Mouse (Mus musculus): ENCODE results near the gene Acot4. TPM values are rescaled to one million over a fixed set of nuclear protein-coding genes. Genes with fewer than 3 reads are reported as not detected.
"Not testable (repeated sequence)": the region's sequence is repeated elsewhere in the genome, so short reads cannot be mapped to it uniquely, and the experiment has no call there.

Gene Acot4
- polyA plus RNA-seq, 1 experiment from 2014 or later = 0.33 TPM

GRCm38 (mm10) chr12:84034108-84034507 is 4.1 kb upstream of the Acot4 start:
- no peak overlapping the region for H3K4me3 ChIP-seq (ENCODE audit: low read depth, low read length)
- no peaks in the 10 kb centered on the region for H3K36me3 ChIP-seq (ENCODE audit: control insufficient read depth, insufficient read depth, low read length)
- ATAC-seq (ENCODE audit: insufficient number of reproducible peaks, insufficient read depth, low FRiP score, low read depth) = no peak
- WGBS = 30% methylated on average over 4 of the region's 4 CpGs
- no peaks in the 10 kb centered on the region for H3K27me3 ChIP-seq (ENCODE audit: control insufficient read depth, insufficient read depth, low read length)
- no peak overlapping the region for H3K27ac ChIP-seq (ENCODE audit: low read length)
- H3K4me1 ChIP-seq (ENCODE audit: control insufficient read depth, insufficient read depth, low read length) = no peaks in the 10 kb centered on the region
- H3K9ac ChIP-seq (replicated peaks; ENCODE audit: low read depth, low read length) = no peak overlapping the region
- H3K9me3 ChIP-seq (ENCODE audit: control insufficient read depth, low read depth, low read length) = no peaks in the 10 kb centered on the region
- H3K4me2 ChIP-seq (replicated peaks; ENCODE audit: low read depth, low read length) = no peak overlapping the region

DNA sequence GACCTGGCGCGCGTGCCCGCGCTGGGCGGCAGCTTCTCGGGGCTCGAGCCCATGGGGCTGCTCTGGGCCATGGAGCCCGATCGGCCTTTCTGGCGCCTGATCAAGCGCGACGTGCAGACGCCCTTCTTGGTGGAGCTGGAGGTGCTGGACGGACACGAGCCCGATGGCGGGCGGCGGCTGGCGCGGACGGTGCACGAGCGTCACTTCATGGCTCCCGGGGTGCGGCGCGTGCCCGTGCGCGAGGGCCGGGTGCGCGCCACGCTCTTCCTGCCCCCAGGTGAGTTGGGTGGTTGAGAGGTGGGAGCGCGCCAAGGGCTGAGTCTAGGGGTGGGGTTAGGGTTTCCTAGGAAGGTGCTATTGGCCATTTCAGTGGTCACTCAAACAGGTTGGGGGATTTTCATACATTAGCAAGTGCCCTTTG is 522 bp downstream of the Acot4 start, which contains the start of gene Gm49366:
Gm49366 (plus strand) TSS at position 245 of the 421 bp plus-strand sequence.
- WGBS = 2% methylated on average over 39 of the region's 39 CpGs
- Histone ChIP-seq H3K4me3 (ENCODE audit: low read depth, low read length) (peak within 1 kb of the TSS; percentile 42), H3K4me2 (replicated peaks; ENCODE audit: low read depth, low read length) (peak within 1 kb of the TSS; percentile 60), H3K9ac (replicated peaks; ENCODE audit: low read depth, low read length) (peak within 1 kb of the TSS; percentile 28; the same call in 1 of the 2 replicates)
- not testable (repeated sequence) for H3K36me3 ChIP-seq (ENCODE audit: control insufficient read depth, insufficient read depth, low read length); H3K9me3 ChIP-seq (ENCODE audit: control insufficient read depth, low read depth, low read length); H3K4me1 ChIP-seq (ENCODE audit: control insufficient read depth, insufficient read depth, low read length); H3K27ac ChIP-seq (ENCODE audit: low read length); ATAC-seq (ENCODE audit: insufficient number of reproducible peaks, insufficient read depth, low FRiP score, low read depth); H3K27me3 ChIP-seq (ENCODE audit: control insufficient read depth, insufficient read depth, low read length)

- Histone ChIP-seq H3K4me2 (replicated peaks; ENCODE audit: low read depth, low read length) (no peak overlapping the region), H3K9me3 (ENCODE audit: control insufficient read depth, low read depth, low read length) (no peaks in the 10 kb centered on the region), H3K27me3 (ENCODE audit: control insufficient read depth, insufficient read depth, low read length) (no peaks in the 10 kb centered on the region), H3K27ac (ENCODE audit: low read length) (no peak overlapping the region), H3K4me3 (ENCODE audit: low read depth, low read length) (no peak overlapping the region), H3K36me3 (ENCODE audit: control insufficient read depth, insufficient read depth, low read length) (no peaks in the 10 kb centered on the region), H3K4me1 (ENCODE audit: control insufficient read depth, insufficient read depth, low read length) (no peaks in the 10 kb centered on the region), H3K9ac (replicated peaks; ENCODE audit: low read depth, low read length) (no peak overlapping the region)
- ATAC-seq (ENCODE audit: insufficient number of reproducible peaks, insufficient read depth, low FRiP score, low read depth) = no peak
- WGBS = 70% methylated on average over 5 of the region's 5 CpGs
These were observed 4.1 kb downstream of the Acot4 start for GRCm38 (mm10) chr12:84042248-84042647.

DNA sequence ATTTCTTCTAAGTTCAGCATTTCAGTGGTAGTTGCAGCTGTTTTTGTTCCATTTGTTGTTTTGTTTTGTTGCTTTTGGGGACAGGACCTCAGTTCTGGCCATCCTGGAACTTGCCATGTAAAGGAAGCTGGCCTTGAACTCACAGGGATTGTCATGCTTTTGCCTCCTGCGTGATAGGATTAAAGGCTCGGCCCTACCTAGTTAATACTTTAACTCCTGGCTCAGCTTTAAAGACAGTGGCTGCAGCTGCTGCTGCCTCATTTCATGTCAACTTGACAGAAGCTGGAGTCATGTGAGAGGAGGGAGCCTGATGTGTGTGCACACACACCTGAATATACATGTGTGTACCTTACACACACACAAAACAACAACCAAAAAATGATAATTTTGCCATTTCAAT is 5.9 kb downstream of the Acot4 start:
- Histone ChIP-seq H3K36me3 (ENCODE audit: control insufficient read depth, insufficient read depth, low read length) (no peaks in the 10 kb centered on the region), H3K4me2 (replicated peaks; ENCODE audit: low read depth, low read length) (no peak overlapping the region), H3K9me3 (ENCODE audit: control insufficient read depth, low read depth, low read length) (no peaks in the 10 kb centered on the region), H3K4me1 (ENCODE audit: control insufficient read depth, insufficient read depth, low read length) (no peaks in the 10 kb centered on the region), H3K4me3 (ENCODE audit: low read depth, low read length) (no peak overlapping the region), H3K27ac (ENCODE audit: low read length) (no peak overlapping the region), H3K27me3 (ENCODE audit: control insufficient read depth, insufficient read depth, low read length) (no peaks in the 10 kb centered on the region), H3K9ac (replicated peaks; ENCODE audit: low read depth, low read length) (no peak overlapping the region)
- no peak for ATAC-seq (ENCODE audit: insufficient number of reproducible peaks, insufficient read depth, low FRiP score, low read depth)
- 48% methylated on average over 2 of the region's 2 CpGs for WGBS

- Histone ChIP-seq H3K36me3 (ENCODE audit: control insufficient read depth, insufficient read depth, low read length) (no peaks in the 10 kb centered on the region), H3K27ac (ENCODE audit: low read length) (no peak overlapping the region), H3K27me3 (ENCODE audit: control insufficient read depth, insufficient read depth, low read length) (no peaks in the 10 kb centered on the region), H3K4me1 (ENCODE audit: control insufficient read depth, insufficient read depth, low read length) (no peaks in the 10 kb centered on the region), H3K4me3 (ENCODE audit: low read depth, low read length) (no peak overlapping the region), H3K4me2 (replicated peaks; ENCODE audit: low read depth, low read length) (no peak overlapping the region), H3K9ac (replicated peaks; ENCODE audit: low read depth, low read length) (no peak overlapping the region), H3K9me3 (ENCODE audit: control insufficient read depth, low read depth, low read length) (no peaks in the 10 kb centered on the region)
- no peak for ATAC-seq (ENCODE audit: insufficient number of reproducible peaks, insufficient read depth, low FRiP score, low read depth)
- WGBS = 95% methylated on average over 1 of the region's 1 CpGs
These were observed 8.7 kb downstream of the Acot4 start for GRCm38 (mm10) chr12:84046906-84047305.

- H3K9me3 ChIP-seq (ENCODE audit: control insufficient read depth, low read depth, low read length); ATAC-seq (ENCODE audit: insufficient number of reproducible peaks, insufficient read depth, low FRiP score, low read depth); H3K4me2 ChIP-seq (replicated peaks; ENCODE audit: low read depth, low read length); H3K36me3 ChIP-seq (ENCODE audit: control insufficient read depth, insufficient read depth, low read length); H3K27ac ChIP-seq (ENCODE audit: low read length); H3K4me1 ChIP-seq (ENCODE audit: control insufficient read depth, insufficient read depth, low read length); H3K4me3 ChIP-seq (ENCODE audit: low read depth, low read length); H3K9ac ChIP-seq (replicated peaks; ENCODE audit: low read depth, low read length); H3K27me3 ChIP-seq (ENCODE audit: control insufficient read depth, insufficient read depth, low read length): not testable (repeated sequence)
- 79% methylated on average over 5 of the region's 5 CpGs for WGBS
These were observed 12.6 kb downstream of the Acot4 start for GRCm38 (mm10) chr12:84050744-84051143.

DNA sequence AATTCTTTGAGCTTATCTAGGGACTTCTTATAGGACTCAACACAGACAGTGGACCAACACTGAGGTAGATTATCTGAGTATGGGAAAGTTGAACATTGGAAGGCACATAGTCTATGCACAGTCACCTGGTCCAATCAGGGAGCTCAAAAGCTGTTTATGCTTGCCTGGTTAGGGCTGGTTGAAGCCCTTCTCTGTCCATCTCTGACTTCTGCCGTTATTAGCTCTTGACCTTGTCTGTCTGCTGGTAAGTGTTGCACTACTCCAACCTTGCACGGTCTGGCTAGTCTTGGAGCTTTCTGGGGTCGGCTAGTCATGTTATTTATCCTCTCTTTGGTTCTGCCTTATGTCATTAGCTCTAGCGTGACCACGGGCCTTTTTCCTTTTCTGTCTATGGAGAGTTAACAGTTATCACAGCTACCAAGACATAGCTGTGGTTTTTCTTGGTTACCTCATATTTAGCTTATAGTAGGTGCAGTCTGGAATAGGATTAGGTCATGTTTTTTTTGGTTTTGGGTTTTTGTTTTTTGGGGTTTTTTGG is 13.8 kb downstream of the Acot4 start, which contains the start of gene Acot3:
Acot3 (plus strand) TSS at position 208 of the 538 bp plus-strand sequence.
- Histone ChIP-seq H3K4me3 (ENCODE audit: low read depth, low read length) (no peak within 1 kb of the TSS), H3K36me3 (ENCODE audit: control insufficient read depth, insufficient read depth, low read length) (no peaks in the 10 kb centered on the region), H3K9ac (replicated peaks; ENCODE audit: low read depth, low read length) (no peak within 1 kb of the TSS), H3K4me2 (replicated peaks; ENCODE audit: low read depth, low read length) (no peak within 1 kb of the TSS), H3K9me3 (ENCODE audit: control insufficient read depth, low read depth, low read length) (no peaks in the 10 kb centered on the region), H3K27me3 (ENCODE audit: control insufficient read depth, insufficient read depth, low read length) (no peaks in the 10 kb centered on the region), H3K4me1 (ENCODE audit: control insufficient read depth, insufficient read depth, low read length) (no peaks in the 10 kb centered on the region), H3K27ac (ENCODE audit: low read length) (no peak within 1 kb of the TSS)
- ATAC-seq (ENCODE audit: insufficient number of reproducible peaks, insufficient read depth, low FRiP score, low read depth) = no peak
- 76% methylated on average over 5 of the region's 5 CpGs for WGBS

DNA sequence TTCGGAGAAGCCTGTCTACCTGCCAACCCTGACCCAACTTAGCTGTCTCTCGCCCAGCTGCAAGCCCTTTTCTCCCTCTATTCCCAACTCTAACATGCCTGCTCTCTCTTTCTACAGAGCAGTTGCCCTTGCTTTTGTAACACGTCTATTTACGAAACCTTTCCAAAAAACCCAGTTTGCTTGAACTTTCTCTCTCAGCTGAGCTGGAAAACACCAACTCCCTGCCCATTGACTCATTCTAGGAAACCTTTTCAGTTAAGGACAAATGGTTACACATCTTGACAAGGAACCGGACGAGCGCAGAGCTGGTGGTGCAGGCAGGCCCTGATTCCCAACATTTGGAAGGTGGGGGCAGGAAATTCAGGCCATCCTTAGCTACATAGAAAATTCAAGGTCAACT is 14.4 kb downstream of the Acot4 start:
- Histone ChIP-seq H3K27me3 (ENCODE audit: control insufficient read depth, insufficient read depth, low read length) (no peaks in the 10 kb centered on the region), H3K4me2 (replicated peaks; ENCODE audit: low read depth, low read length) (no peak overlapping the region), H3K4me1 (ENCODE audit: control insufficient read depth, insufficient read depth, low read length) (no peaks in the 10 kb centered on the region), H3K36me3 (ENCODE audit: control insufficient read depth, insufficient read depth, low read length) (no peaks in the 10 kb centered on the region), H3K9ac (replicated peaks; ENCODE audit: low read depth, low read length) (no peak overlapping the region), H3K9me3 (ENCODE audit: control insufficient read depth, low read depth, low read length) (no peaks in the 10 kb centered on the region), H3K27ac (ENCODE audit: low read length) (no peak overlapping the region), H3K4me3 (ENCODE audit: low read depth, low read length) (no peak overlapping the region)
- no peak for ATAC-seq (ENCODE audit: insufficient number of reproducible peaks, insufficient read depth, low FRiP score, low read depth)
- WGBS = 87% methylated on average over 7 of the region's 7 CpGs

GRCm38 (mm10) chr12:84053173-84053572 is 15.0 kb downstream of the Acot4 start:
- Histone ChIP-seq H3K9ac (replicated peaks; ENCODE audit: low read depth, low read length) (no peak overlapping the region), H3K36me3 (ENCODE audit: control insufficient read depth, insufficient read depth, low read length) (no peaks in the 10 kb centered on the region), H3K27ac (ENCODE audit: low read length) (no peak overlapping the region), H3K4me2 (replicated peaks; ENCODE audit: low read depth, low read length) (peak overlapping the region; percentile 72), H3K4me1 (ENCODE audit: control insufficient read depth, insufficient read depth, low read length) (no peaks in the 10 kb centered on the region), H3K27me3 (ENCODE audit: control insufficient read depth, insufficient read depth, low read length) (no peaks in the 10 kb centered on the region), H3K4me3 (ENCODE audit: low read depth, low read length) (peak overlapping the region; percentile 33), H3K9me3 (ENCODE audit: control insufficient read depth, low read depth, low read length) (no peaks in the 10 kb centered on the region)
- no peak for ATAC-seq (ENCODE audit: insufficient number of reproducible peaks, insufficient read depth, low FRiP score, low read depth)
- 10% methylated on average over 16 of the region's 16 CpGs for WGBS
